Mouse (Mus musculus) B cell, adult 67 days (primary cell): ENCODE measurements around the gene Vegfd. TPM values are rescaled to one million over a fixed set of nuclear protein-coding genes. Genes with fewer than 3 reads are reported as not detected.

ENCODE experiments used
- total RNA-seq, 2 experiments: library from RNA; stranded (reverse); gene quantifications; 4 replicates each; pipeline ENCODE4 v1.2.4; 2023

Vegfd gene
- not detected for total RNA-seq

DNA sequence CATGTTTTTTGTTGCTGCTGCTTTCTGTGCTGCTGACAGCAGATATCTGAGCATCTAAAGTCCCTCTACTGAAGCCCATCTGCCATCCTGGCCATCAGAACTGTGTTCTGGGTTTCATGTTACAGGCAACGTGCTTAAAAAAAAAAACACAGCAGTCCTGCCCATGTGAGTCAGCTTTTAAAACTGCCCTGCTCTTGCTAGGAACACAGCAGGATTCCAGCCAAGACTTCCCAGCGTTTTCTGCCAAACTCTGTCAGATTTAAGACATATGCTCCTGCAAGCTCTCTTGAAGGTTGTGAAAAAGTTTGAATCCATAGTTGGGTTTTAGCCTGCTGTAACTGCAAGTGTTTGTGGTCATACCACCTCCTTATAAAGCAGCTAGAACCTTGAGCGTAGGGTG is at the start of gene Vegfd:
Gene Vegfd, plus strand, starts transcription at position 298 of the 400 bp plus-strand sequence.

GRCm38 (mm10) chrX:164419471-164419939 is 46.3 kb downstream of the Vegfd start, which contains the start of gene Piga:
Gene Piga, plus strand, starts transcription at chrX:164419787.

DNA sequence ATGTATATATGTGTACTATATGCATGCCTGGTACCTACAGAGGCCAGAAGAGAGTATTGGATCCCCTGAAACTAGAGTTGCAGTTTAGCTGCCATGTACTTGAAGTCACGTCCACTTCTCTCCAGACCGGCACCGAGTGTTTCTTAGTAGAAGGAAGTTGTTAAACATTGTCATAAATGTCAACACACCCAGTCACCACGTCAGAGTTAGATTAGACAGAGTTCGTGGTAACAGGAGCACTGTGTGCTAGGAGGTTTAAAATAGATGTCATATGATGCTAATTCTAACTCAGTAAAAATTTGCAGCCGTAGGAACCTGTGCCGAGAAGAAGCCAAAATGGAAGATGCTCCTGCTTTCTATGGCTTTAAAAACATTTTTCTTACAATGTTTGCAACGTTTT is 63.5 kb downstream of the Vegfd start, which contains the start of gene Asb11:
Gene Asb11, plus strand, starts transcription at position 286 of the 400 bp plus-strand sequence.

Other genes with a start within 250 kb of the Vegfd start
- gene Ace2, start 234.0 kb upstream of the Vegfd start, total RNA-seq: not detected
- gene Bmx, start 115.2 kb upstream of the Vegfd start, total RNA-seq: not detected
- gene Pir, start 104.0 kb upstream of the Vegfd start, total RNA-seq: not detected
- gene Piga, start 46.4 kb downstream of the Vegfd start, total RNA-seq: 10 to 100 TPM; 15.4 to 17.2 TPM
- not detected for gene Asb11, start 63.6 kb downstream of the Vegfd start, total RNA-seq
- gene Asb9, start 132.9 kb downstream of the Vegfd start, total RNA-seq: not detected